Mouse (Mus musculus) ES-E14 (cell line): ENCODE measurements around the gene Doxl2. TPM values are rescaled to one million over a fixed set of nuclear protein-coding genes. Genes with fewer than 3 reads are reported as not detected.

Experiments used
- DNase-seq: peaks from one replicate; pipeline ENCODE4 v3.0.0-alpha.2; 2013; ENCODE audit warnings: low read depth, low spot score
- H3K27ac ChIP-seq: 2 replicates; pipeline ENCODE4 v1.5.1; 2012; ENCODE audit warnings: low read depth, mild to moderate bottlenecking, low read length, moderate library complexity, mixed read lengths; ENCODE audit not compliant: poor library complexity, insufficient read depth, severe bottlenecking
- H3K36me3 ChIP-seq: 2 replicates; pipeline ENCODE4 v1.6.1; 2012; ENCODE audit warnings: mild to moderate bottlenecking, low read length, moderate library complexity, mixed read lengths; ENCODE audit not compliant: control insufficient read depth, poor library complexity, insufficient read depth, severe bottlenecking
- H3K4me1 ChIP-seq, 2 experiments: fragments of 150-350 bp in 1 of 2; sonication (generic) in 1 of 2; 2 replicates each; pipeline ENCODE4 v1.6.1; 2012; ENCODE audit warnings: low read length in 2 of 2, mild to moderate bottlenecking in 1 of 2, mixed read lengths in 1 of 2; ENCODE audit not compliant: control insufficient read depth in 2 of 2, insufficient read depth in 2 of 2, poor library complexity in 1 of 2
- H3K4me3 ChIP-seq, 2 experiments: fragments of 150-350 bp in 1 of 2; sonication (generic) in 1 of 2; 2 replicates each; pipeline ENCODE4 v1.5.1; 2012; ENCODE audit warnings: low read length in 2 of 2, low read depth in 1 of 2, mild to moderate bottlenecking in 1 of 2, mixed read lengths in 1 of 2; ENCODE audit not compliant: insufficient read depth in 1 of 2, poor library complexity in 1 of 2, severe bottlenecking in 1 of 2
- H3K9ac ChIP-seq: 2 replicates; pipeline ENCODE4 v1.6.1; 2012; ENCODE audit warnings: low read depth, mild to moderate bottlenecking, low read length, mixed read lengths; ENCODE audit not compliant: poor library complexity, insufficient read depth, severe bottlenecking
- H3K9me3 ChIP-seq: fragments of 150-350 bp; sonication (generic); 2 replicates; pipeline ENCODE4 v1.6.1; 2012; ENCODE audit warnings: low read depth, mild to moderate bottlenecking, low read length; ENCODE audit not compliant: control insufficient read depth, insufficient read depth
- CHD2 ChIP-seq: IDR thresholded peaks from 2 replicates; pipeline ENCODE4 v1.6.1; 2014; ENCODE audit warnings: mild to moderate bottlenecking, low read depth, low read length, inconsistent platforms
- HCFC1 ChIP-seq: IDR thresholded peaks from 2 replicates; pipeline ENCODE4 v1.6.1; 2012; ENCODE audit warnings: low read length, inconsistent platforms, borderline replicate concordance; ENCODE audit not compliant: insufficient read depth
- MAFK ChIP-seq: IDR thresholded peaks from 2 replicates; pipeline ENCODE4 v1.6.1; 2014; ENCODE audit warnings: mild to moderate bottlenecking, low read depth, low read length, inconsistent platforms; ENCODE audit not compliant: insufficient read depth
- ZC3H11A ChIP-seq: IDR thresholded peaks from 2 replicates; pipeline ENCODE4 v1.6.1; 2012; ENCODE audit warnings: low read depth, mild to moderate bottlenecking, inconsistent platforms, low read length, borderline replicate concordance
- ZNF384 ChIP-seq: IDR thresholded peaks from 2 replicates; pipeline ENCODE4 v1.6.1; 2012; ENCODE audit warnings: low read depth, low read length, inconsistent platforms
- in situ Hi-C, 2 experiments: fragments of 600-800 bp; cut with MboI; formaldehyde crosslinking; loops; one replicate each; pipeline ENCODE4 v1.15.1; 2025; ENCODE audit warnings: low sequenced_read_pairs in 2 of 2, inconsistent platforms in 1 of 2; ENCODE audit not compliant: unreplicated experiment in 2 of 2
- total RNA-seq: library from RNA; depleted of rRNA; stranded (reverse); fragments of 300-350 nt; gene quantifications from 2 replicates; pipeline ENCODE4 v1.2.3, GENCODE M21; 2012; rRNA removed

The Doxl2 gene
- 0.13 TPM in 1 of 2 replicates, not detected in the other for total RNA-seq

GRCm38 (mm10) chr6:48974663-48975062 is at the start of gene Doxl2:
Gene Doxl2, plus strand, starts transcription at chr6:48974963.
- Histone ChIP-seq H3K4me3 (no peak within 1 kb of the TSS), H3K9me3 (no peaks in the 10 kb centered on the region), H3K9ac (no peak within 1 kb of the TSS), H3K27ac (no peak within 1 kb of the TSS), H3K4me1 (no peaks in the 10 kb centered on the region), H3K36me3 (no peaks in the 10 kb centered on the region)
- no peak for TF ChIP-seq CHD2
- no peak for TF ChIP-seq ZC3H11A
- in situ Hi-C loops: no loop called here
- no peak for DNase-seq

- Histone ChIP-seq H3K9me3 (no peaks in the 10 kb centered on the region), H3K4me1 (no peaks in the 10 kb centered on the region), H3K9ac (no peak within 1 kb of the TSS), H3K4me3 (no peak within 1 kb of the TSS), H3K36me3 (no peaks in the 10 kb centered on the region), H3K27ac (no peak within 1 kb of the TSS)
- no peak for TF ChIP-seq ZC3H11A
- no peak for TF ChIP-seq ZNF384
- no peak for TF ChIP-seq MAFK
- no peak for TF ChIP-seq HCFC1
- TF ChIP-seq CHD2: no peak
- DNase-seq: no peak
- in situ Hi-C loops: no loop called here
These were observed 45.2 kb upstream of the Doxl2 start, which contains the start of gene 1600015I10Rik for GRCm38 (mm10) chr6:48929595-48929994. Gene 1600015I10Rik, plus strand, starts transcription at chr6:48929895.

DNA sequence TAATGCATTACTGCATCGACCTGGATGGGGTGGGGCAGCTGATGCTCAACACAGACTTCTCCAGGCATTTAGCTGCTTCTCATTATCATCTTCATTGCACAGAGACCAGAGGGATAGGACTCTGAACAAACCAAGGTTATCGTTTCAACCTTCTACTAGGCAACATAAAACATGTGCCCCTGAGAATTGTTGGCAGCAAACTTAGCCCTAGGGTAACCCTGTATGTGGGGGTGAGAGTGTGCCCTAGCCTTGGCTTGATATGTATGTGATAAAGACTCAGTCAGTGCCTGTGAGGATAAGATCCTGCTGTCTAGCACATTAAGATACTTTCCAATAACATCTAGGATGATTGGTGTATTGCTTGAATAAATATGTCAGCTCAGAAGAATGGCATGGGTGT is 25.2 kb upstream of the Doxl2 start:
- Histone ChIP-seq H3K4me1 (no peaks in the 10 kb centered on the region), H3K9me3 (no peaks in the 10 kb centered on the region), H3K27ac (no peak overlapping the region), H3K9ac (no peak overlapping the region), H3K36me3 (no peaks in the 10 kb centered on the region), H3K4me3 (no peak overlapping the region)
- in situ Hi-C loops: no loop called here
- TF ChIP-seq CHD2: no peak
- TF ChIP-seq ZC3H11A: no peak
- TF ChIP-seq ZNF384: no peak
- TF ChIP-seq HCFC1: no peak
- TF ChIP-seq MAFK: no peak
- no peak for DNase-seq

GRCm38 (mm10) chr6:48950676-48951075 is 24.1 kb upstream of the Doxl2 start:
- DNase-seq: no peak
- TF ChIP-seq ZC3H11A (no peak), ZNF384 (no peak), HCFC1 (no peak), CHD2 (no peak), MAFK (no peak)
- in situ Hi-C loops: no loop called here
- H3K9me3 ChIP-seq: no peaks in the 10 kb centered on the region
- H3K9ac ChIP-seq: no peak overlapping the region
- no peaks in the 10 kb centered on the region for H3K36me3 ChIP-seq
- no peak overlapping the region for H3K4me3 ChIP-seq
- no peak overlapping the region for H3K27ac ChIP-seq
- H3K4me1 ChIP-seq: no peaks in the 10 kb centered on the region

DNA sequence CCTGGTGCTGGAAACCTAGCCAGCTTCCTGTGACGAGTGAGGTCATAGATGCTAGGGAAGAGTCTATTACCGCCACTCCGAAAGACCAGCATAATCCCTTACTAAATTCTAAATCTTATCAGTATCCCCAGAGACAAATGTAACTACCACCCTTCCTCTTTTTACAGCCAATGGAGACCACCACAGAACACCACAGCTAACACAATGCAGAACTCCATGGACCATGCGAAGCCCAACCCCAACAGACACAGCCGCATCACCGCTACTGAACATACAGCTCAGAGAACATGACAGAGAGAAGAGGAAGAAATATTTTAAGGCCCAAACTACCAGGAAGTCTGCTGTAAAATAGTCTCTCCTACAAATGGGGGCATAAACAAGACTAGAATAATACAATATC is 23.1 kb upstream of the Doxl2 start:
- no peak overlapping the region for H3K27ac ChIP-seq
- H3K4me1 ChIP-seq: no peaks in the 10 kb centered on the region
- no peaks in the 10 kb centered on the region for H3K36me3 ChIP-seq
- no peak overlapping the region for H3K4me3 ChIP-seq
- in situ Hi-C loops: no loop called here
- no peak for DNase-seq
- TF ChIP-seq ZC3H11A (no peak), CHD2 (no peak), ZNF384 (no peak), MAFK (no peak), HCFC1 (no peak)
- H3K9me3 ChIP-seq: no peaks in the 10 kb centered on the region
- no peak overlapping the region for H3K9ac ChIP-seq
